Mouse (Mus musculus) A20 (cell line): ENCODE results near the gene Kif4.

Experiments
- DNase-seq: peaks from one replicate; pipeline ENCODE4 v3.0.0-alpha.2; 2011; ENCODE audit warnings: low read depth, low spot score

The Kif4 gene

DNA sequence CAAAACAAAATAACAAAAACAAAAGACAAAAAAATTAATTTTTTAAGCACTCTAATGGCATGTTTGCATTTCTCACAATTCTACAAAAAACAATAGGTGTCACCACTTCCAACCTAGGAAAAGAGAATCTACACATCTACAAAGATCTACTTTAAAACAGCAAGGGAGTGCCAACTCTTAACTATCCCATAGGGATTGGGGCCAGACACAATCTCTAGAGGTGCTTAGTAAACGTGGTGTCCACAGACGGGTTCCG, at the start of gene Kif4:
Gene Kif4 (plus strand): TSS at position 192 of the 256 bp plus-strand sequence.
- DNase-seq, result no peak

DNA sequence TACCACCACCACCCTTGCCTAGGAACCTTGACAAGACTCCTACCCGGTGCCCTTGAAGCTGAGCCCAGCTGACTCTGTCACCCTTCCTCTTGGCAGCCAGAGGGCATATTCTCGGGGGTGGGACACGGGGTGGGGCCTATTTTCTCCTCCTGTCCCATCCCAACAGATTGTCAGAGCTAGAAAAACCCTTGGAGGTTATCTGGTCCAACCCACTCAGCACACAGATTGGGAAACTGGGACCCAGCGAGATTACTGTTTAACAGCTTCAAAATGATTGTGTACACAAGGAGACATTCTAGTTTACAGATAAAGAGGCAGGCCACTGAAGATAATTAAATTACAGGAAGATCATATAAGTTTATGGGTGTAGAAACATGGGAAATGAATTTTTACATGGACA, 30.7 kb upstream of the Kif4 start, which contains the start of gene P2ry4:
Gene P2ry4 (minus strand): TSS at position 79 of the 400 bp plus-strand sequence.
- no peak for DNase-seq

DNA sequence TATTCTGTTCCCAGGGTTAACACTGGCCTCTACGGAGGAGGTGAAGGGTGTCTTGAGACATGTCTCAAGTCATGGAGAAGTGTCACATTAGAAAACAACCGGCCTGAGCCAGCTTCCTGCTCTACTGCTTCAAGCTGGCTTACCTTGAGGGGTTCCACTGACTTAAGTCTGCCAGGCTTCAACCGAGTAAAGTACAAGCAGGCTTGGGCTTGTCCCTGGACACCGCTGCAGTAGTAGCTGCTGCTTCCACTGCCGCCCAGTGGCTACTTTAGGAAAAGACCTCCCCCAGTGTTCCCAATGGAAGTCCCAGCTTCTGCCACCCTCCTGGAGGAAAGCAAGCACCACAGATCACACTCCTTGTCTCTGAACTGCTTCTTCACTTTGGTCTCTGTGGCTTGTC, 28.1 kb upstream of the Kif4 start:
- DNase-seq, result no peak

- DNase-seq, result no peak
These were observed 25.8 kb upstream of the Kif4 start for GRCm38 (mm10) chrX:100599755-100600154.

DNA sequence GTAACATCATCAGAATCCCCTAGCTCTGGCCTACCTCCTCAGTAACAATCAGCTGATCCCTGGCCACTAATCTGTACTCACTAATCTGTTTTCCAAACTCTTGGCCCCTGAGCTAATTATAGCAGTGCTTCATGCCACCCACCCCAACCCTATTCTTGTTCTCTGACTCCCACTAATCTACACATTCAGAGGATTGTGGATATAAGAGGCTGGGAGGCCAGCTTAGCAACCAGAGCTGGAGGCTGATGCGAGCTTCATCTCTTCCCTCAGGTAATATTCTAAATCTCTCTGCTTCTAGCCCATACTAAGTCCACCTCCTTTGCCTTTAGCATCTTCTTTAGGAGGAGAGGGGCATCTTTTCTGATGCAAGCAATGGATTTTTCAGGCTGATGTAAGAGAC, 20.2 kb upstream of the Kif4 start, which contains the start of gene Arr3:
Gene Arr3 (plus strand): TSS at position 184 of the 400 bp plus-strand sequence.
- no peak for DNase-seq

GRCm38 (mm10) chrX:100618488-100618887, 7.0 kb upstream of the Kif4 start:
- no peak for DNase-seq

DNA sequence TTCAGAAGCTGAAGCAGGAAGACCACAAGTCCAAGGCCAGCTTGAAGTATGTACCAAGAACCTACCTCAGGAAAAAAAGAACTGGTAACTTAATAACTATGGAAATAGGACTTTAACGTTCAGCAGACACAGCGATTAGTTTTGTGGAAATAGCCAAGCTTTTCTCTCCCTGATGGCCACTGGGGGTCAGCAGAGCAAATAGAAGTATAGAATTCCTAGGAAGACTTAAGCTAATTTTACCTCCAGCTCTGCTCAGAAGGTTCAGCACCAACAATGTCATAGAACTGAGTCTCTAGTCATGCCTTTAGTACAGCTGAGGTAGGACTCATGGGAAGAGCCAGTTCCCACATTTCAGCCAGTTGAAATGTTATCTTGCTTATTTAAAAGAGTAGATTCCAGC, 4.2 kb upstream of the Kif4 start:
- DNase-seq, result no peak

DNA sequence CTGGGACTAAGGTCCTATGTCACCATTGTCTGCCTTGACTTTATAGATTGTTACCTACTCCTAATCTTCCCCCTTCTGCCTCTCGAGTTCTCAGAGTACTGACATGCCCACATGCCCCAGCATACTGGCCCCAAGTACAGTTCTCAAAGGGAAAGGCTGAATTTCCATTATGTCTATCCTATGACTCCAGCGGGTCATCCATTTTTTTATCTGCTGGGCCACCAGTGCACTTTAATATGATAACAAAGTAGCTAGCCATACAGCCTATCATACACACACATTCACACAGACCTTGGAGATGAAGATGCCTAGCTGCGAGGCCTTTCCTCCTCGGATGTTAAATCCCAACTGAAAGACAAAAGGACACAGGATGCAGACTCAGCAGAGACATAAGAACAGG, 1.3 kb upstream of the Kif4 start:
- no peak for DNase-seq

DNA sequence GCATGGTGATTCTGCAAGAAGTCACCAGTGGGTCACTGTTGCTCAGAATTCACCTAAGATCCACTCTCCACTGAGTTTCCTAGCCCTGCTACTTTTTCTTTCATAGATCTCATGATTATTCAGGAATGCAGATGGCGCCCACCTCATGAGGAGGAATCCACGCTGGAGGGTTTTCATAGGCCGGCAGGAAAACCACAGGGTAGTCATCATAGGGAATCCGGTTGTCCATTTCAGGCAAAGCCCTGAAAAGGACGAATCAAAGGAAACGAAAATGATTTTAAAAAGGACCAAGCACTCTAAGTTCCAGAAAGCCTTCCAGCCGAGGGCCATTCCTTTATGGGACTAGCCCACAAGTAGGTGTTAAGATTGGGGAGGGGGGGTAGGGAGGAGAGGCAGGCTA, 391 bp upstream of the Kif4 start:
- no peak for DNase-seq

GRCm38 (mm10) chrX:100625802-100626793, 561 bp downstream of the Kif4 start, which contains the start of gene Pdzd11:
Gene Pdzd11, minus strand, starts transcription at chrX:100626568.
- DNase-seq, result peak; percentile 91

DNA sequence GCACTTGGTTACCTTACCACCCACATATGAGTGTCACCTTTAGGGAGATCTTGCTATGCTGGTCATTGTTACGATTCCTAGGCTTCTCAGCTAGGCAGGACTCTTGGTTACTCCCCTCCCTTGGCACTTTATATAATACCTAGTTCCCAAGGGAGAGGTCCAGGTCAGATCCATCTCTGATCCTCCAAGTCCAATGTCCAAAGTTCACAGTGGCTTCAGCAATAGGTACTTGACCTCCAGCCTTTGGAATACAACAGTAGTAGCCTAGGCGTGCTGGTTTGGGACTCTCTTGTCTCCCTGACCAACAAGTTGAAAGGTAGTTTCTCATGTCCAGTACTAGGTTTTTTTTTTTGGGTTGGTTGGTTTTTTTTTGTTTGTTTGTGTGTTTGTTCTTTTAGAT, 3.5 kb downstream of the Kif4 start:
- DNase-seq, result no peak

GRCm38 (mm10) chrX:100638477-100638876, 12.9 kb downstream of the Kif4 start:
- no peak for DNase-seq

- DNase-seq, result peak; percentile 4
These were observed 27.3 kb downstream of the Kif4 start for GRCm38 (mm10) chrX:100652848-100653247.

GRCm38 (mm10) chrX:100664825-100665224, 39.3 kb downstream of the Kif4 start:
- no peak for DNase-seq

DNA sequence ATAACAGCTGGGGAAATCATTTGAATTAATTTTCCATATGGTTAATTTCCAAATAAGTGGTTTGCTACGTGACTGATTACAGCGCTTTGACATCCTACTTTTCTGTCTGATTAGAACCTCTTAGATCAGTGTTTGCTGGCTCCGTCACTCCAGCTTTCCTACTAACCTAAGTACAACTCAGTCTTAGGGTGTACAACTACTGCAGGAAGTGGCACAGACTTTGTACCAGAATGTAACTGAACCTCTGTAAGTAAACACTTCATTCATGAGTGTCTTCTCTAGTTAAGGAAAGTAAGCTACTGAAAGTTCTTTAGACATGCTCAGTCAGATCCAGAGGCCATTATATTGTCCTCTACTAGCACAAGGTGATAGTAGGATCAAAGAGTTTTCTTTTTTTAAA, 52.7 kb downstream of the Kif4 start:
- no peak for DNase-seq

GRCm38 (mm10) chrX:100686527-100686926, 61.0 kb downstream of the Kif4 start:
- DNase-seq, result no peak

DNA sequence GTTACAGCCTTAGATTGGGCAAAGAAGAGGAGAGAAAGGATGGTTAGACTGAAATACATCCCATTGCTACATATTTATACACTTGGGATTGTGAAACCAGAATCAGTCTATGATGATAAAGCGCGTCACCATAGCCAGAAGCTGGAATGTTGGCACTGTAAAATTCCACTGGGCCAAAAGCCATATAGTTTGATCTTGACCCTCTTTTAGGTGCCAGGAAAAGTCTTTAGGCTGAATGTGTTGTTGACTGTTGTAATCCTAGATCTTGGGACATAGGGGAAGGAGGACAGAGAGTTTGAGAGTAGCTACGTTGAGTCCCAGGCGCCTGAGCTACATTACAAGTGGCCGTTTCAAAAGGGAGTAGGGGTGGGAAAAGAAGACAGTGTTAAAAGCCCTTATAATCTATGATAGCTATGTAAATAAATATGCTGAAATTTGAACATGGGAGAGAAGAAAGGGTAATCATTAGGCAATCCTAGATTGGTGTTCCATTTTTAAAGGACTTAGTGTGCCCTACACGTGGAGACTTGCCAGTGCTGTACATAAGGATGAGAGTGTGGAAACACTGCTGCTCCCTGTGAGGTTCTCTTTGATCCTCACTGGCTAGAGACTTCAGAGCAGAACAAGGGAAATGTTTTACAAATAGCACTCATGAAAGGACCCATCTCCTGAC, 62.0 kb downstream of the Kif4 start:
- no peak for DNase-seq

- DNase-seq, result no peak
These were observed 62.5 kb downstream of the Kif4 start for GRCm38 (mm10) chrX:100688033-100688370.

- no peak for DNase-seq
These were observed 71.2 kb downstream of the Kif4 start for GRCm38 (mm10) chrX:100696776-100697175.

GRCm38 (mm10) chrX:100708032-100708431, 82.5 kb downstream of the Kif4 start:
- no peak for DNase-seq

DNA sequence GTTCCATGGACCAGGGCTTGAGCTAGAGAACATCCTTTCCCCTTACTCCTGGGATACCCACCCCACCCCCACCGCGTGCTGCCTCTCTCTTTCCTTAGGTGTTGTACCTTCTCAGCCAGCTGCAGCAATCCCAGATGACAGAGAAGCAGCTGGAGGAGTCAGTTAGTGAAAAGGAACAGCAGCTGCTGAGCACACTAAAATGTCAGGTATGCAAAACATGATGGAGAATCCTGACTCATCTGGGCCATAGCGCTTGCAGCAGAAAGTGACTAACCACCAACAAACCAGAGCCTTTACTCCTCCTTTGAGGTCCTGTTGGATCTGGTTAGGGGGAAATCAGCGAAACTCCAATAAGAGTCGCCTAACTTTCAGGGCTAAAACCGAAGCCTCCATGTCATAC, 90.6 kb downstream of the Kif4 start:
- DNase-seq, result no peak

DNA sequence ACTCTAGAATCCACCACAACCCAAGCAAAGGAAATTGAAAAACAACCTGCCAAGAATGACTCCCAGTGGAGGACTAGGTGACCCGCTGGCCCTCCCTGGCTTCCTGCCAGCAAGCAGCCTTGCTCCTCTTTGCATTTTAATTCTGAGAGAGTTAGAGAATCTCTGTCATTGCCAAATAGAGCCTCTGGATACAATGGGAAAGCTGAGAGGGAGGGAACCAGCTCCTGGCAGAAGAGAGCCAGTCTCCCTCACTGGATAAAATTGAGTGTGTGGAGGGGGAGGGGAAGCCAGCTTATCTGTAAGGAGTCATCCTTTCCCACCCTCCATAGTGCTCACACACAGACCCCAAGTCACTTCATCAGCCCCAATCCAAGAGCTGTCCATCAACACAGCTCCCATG, 103.4 kb downstream of the Kif4 start:
- DNase-seq, result no peak

- DNase-seq, result no peak
These were observed 104.2 kb downstream of the Kif4 start, which contains the start of gene Gdpd2 for GRCm38 (mm10) chrX:100729665-100730188. Gene Gdpd2, plus strand, starts transcription at chrX:100729873.
